Mouse (Mus musculus) cerebellum, postnatal 4 days (tissue): Measurements from ENCODE around the gene Mmp7.

ENCODE experiments used
- DNase-seq, 2 experiments: peaks; one replicate each; pipeline ENCODE4 v3.0.0; 2022; ENCODE audit warnings: low spot score in 2 of 2, mixed read lengths in 1 of 2

Mmp7 gene

GRCm38 (mm10) chr9:7691790-7692189, at the start of gene Mmp7:
Gene Mmp7 (plus strand): TSS chr9:7692090.
- no peak for DNase-seq

- no peak for DNase-seq
These were observed 44.0 kb upstream of the Mmp7 start for GRCm38 (mm10) chr9:7647901-7648300.

GRCm38 (mm10) chr9:7650397-7651180, 41.3 kb upstream of the Mmp7 start:
- no peak for DNase-seq

GRCm38 (mm10) chr9:7652351-7653085, 39.4 kb upstream of the Mmp7 start:
- no peak for DNase-seq

GRCm38 (mm10) chr9:7657946-7658345, 33.9 kb upstream of the Mmp7 start:
- no peak for DNase-seq

GRCm38 (mm10) chr9:7659469-7660020, 32.3 kb upstream of the Mmp7 start:
- no peak for DNase-seq

GRCm38 (mm10) chr9:7661371-7661770, 30.5 kb upstream of the Mmp7 start:
- DNase-seq = no peak

GRCm38 (mm10) chr9:7669674-7670073, 22.2 kb upstream of the Mmp7 start:
- DNase-seq = no peak

- DNase-seq = no peak
These were observed 18.9 kb upstream of the Mmp7 start for GRCm38 (mm10) chr9:7672985-7673384.

- no peak for DNase-seq
These were observed 13.6 kb upstream of the Mmp7 start for GRCm38 (mm10) chr9:7678154-7678837.

- no peak for DNase-seq
These were observed 9.7 kb upstream of the Mmp7 start for GRCm38 (mm10) chr9:7682081-7682618.

GRCm38 (mm10) chr9:7686024-7686423, 5.9 kb upstream of the Mmp7 start:
- DNase-seq = no peak

- DNase-seq = no peak
These were observed 2.1 kb upstream of the Mmp7 start for GRCm38 (mm10) chr9:7689799-7690198.

- DNase-seq = no peak
These were observed 2.1 kb downstream of the Mmp7 start for GRCm38 (mm10) chr9:7693961-7694360.

GRCm38 (mm10) chr9:7695646-7696045, 3.8 kb downstream of the Mmp7 start:
- DNase-seq = no peak

GRCm38 (mm10) chr9:7708698-7709097, 16.8 kb downstream of the Mmp7 start:
- no peak for DNase-seq

GRCm38 (mm10) chr9:7711196-7711595, 19.3 kb downstream of the Mmp7 start:
- no peak for DNase-seq

- DNase-seq = peak; percentile 20 to 26
These were observed 22.4 kb downstream of the Mmp7 start for GRCm38 (mm10) chr9:7714062-7714907.

- no peak for DNase-seq
These were observed 23.0 kb downstream of the Mmp7 start for GRCm38 (mm10) chr9:7714908-7715175.

GRCm38 (mm10) chr9:7721543-7721942, 29.7 kb downstream of the Mmp7 start:
- DNase-seq = no peak

GRCm38 (mm10) chr9:7728997-7729396, 37.1 kb downstream of the Mmp7 start:
- no peak for DNase-seq
